Mouse (Mus musculus): Measurements from ENCODE around the gene Aqp8. TPM values are rescaled to one million over a fixed set of nuclear protein-coding genes. Genes with fewer than 3 reads are reported as not detected.

The Aqp8 gene
- polyA plus RNA-seq, 1 experiment from 2014 or later, result not detected

GRCm38 (mm10) chr7:123449676-123450075, 12.4 kb upstream of the Aqp8 start:
- Histone ChIP-seq H3K4me2 (replicated peaks) (no peak overlapping the region), H3K36me3 (no peaks in the 10 kb centered on the region), H3K27ac (no peak overlapping the region), H3K9me3 (no peaks in the 10 kb centered on the region), H3K9ac (replicated peaks) (no peak overlapping the region), H3K27me3 (no peaks in the 10 kb centered on the region), H3K4me3 (replicated peaks) (no peak overlapping the region), H3K4me1 (replicated peaks) (no peaks in the 10 kb centered on the region)
- ATAC-seq, result no peak
- WGBS, result 69% methylated on average over 10 of the region's 10 CpGs

DNA sequence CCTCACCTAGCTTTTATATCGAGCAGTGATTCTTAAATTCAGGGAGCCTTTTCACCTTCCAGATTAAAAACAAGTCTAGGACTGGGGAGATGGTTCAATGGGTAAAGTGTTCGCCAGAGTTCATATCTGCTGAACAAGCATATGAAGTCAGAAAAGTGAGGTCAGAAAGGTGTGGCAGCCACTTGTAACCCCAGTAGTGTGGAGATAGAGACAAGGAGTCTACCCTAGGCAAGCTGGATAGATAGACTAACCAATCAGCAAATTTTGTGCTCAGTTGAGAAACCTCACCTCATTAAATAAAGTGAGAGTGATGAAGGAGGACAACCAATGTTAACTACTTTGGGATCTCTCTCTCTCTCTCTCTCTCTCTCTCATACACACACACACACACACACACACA, 11.6 kb upstream of the Aqp8 start:
- H3K4me1 ChIP-seq (replicated peaks), result no peaks in the 10 kb centered on the region
- H3K27ac ChIP-seq, result no peak overlapping the region
- WGBS, result 90% methylated on average over 2 of the region's 2 CpGs
- no peak overlapping the region for H3K9ac ChIP-seq (replicated peaks)
- H3K4me3 ChIP-seq (replicated peaks), result no peak overlapping the region
- no peak overlapping the region for H3K4me2 ChIP-seq (replicated peaks)
- no peaks in the 10 kb centered on the region for H3K36me3 ChIP-seq
- ATAC-seq, result no peak
- H3K27me3 ChIP-seq, result no peaks in the 10 kb centered on the region
- no peaks in the 10 kb centered on the region for H3K9me3 ChIP-seq

DNA sequence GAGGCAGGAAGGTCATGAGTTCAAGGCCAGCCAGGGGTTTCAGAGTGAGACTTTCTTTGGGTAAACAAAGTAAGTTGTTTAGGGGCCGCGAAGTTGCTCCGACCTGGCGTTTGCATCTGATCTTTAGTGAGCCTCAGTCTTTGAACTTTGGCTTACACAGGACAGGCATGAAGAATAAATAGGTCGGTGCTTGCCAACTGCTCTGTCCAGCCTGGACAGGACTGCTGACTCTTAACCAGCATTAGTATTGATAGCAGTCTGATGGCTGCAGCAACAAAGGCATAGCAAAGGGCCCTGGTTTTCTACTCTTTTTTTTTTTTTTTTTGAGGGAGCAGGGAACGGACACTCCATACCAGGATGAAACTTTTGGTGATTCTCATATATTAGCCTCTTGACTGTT, 9.5 kb upstream of the Aqp8 start:
- ATAC-seq, result no peak
- Histone ChIP-seq H3K27ac (no peak overlapping the region), H3K4me1 (replicated peaks) (no peaks in the 10 kb centered on the region), H3K4me2 (replicated peaks) (no peak overlapping the region), H3K9me3 (no peaks in the 10 kb centered on the region), H3K27me3 (no peaks in the 10 kb centered on the region), H3K36me3 (no peaks in the 10 kb centered on the region), H3K9ac (replicated peaks) (no peak overlapping the region), H3K4me3 (replicated peaks) (no peak overlapping the region)
- WGBS, result 83% methylated on average over 6 of the region's 6 CpGs

DNA sequence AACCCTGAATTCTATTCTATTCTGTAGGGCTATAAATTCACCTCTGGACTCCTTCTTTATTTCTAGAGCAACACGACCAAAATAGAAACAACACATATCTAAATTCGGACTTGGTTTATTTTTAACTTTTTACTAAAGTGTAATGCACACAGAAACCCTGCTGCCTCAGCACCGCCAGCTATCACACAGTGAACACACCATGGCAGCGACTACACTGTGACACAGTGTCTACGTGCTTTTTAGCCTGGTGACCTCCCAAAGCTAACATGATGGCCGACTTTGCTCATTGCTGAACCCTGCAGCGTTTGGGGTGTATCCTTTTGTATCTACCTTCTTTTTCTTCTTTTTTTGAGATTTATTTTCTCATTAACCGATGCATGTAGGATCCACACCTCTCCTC, 9.0 kb upstream of the Aqp8 start:
- Histone ChIP-seq H3K4me1 (replicated peaks) (no peaks in the 10 kb centered on the region), H3K27ac (no peak overlapping the region), H3K4me3 (replicated peaks) (no peak overlapping the region), H3K36me3 (no peaks in the 10 kb centered on the region), H3K4me2 (replicated peaks) (no peak overlapping the region), H3K9ac (replicated peaks) (no peak overlapping the region), H3K9me3 (no peaks in the 10 kb centered on the region), H3K27me3 (no peaks in the 10 kb centered on the region)
- no peak for ATAC-seq
- 90% methylated on average over 8 of the region's 8 CpGs for WGBS

DNA sequence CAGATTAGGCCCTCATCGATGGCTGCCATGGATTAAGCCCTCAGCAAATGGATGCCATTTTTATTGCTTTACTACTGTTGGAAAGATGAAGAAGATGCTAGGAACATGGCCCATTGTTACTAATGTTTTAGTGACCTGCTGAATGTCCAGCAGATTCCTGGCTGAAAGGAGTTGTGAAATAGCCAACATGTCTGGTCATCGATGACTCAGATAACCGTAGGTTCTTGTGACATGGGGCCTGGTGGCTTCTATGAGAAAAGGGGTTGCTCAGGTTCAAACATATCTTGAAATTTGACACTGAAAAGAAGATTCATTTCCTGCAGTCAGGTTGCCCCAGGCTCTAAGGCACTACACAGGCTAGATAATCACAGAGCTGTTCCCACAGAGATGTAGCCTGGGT, 7.0 kb upstream of the Aqp8 start:
- Histone ChIP-seq H3K4me1 (replicated peaks) (no peaks in the 10 kb centered on the region), H3K9me3 (no peaks in the 10 kb centered on the region), H3K27me3 (no peaks in the 10 kb centered on the region), H3K9ac (replicated peaks) (no peak overlapping the region), H3K4me2 (replicated peaks) (no peak overlapping the region), H3K4me3 (replicated peaks) (no peak overlapping the region), H3K36me3 (no peaks in the 10 kb centered on the region), H3K27ac (no peak overlapping the region)
- WGBS, result 95% methylated on average over 3 of the region's 3 CpGs
- no peak for ATAC-seq

GRCm38 (mm10) chr7:123458309-123458708, 3.8 kb upstream of the Aqp8 start:
- H3K27me3 ChIP-seq, result no peaks in the 10 kb centered on the region
- H3K27ac ChIP-seq, result no peak overlapping the region
- H3K4me3 ChIP-seq (replicated peaks), result no peak overlapping the region
- no peak overlapping the region for H3K4me2 ChIP-seq (replicated peaks)
- H3K9ac ChIP-seq (replicated peaks), result no peak overlapping the region
- ATAC-seq, result no peak
- no peaks in the 10 kb centered on the region for H3K9me3 ChIP-seq
- no peaks in the 10 kb centered on the region for H3K4me1 ChIP-seq (replicated peaks)
- no peaks in the 10 kb centered on the region for H3K36me3 ChIP-seq
- WGBS, result 94% methylated on average over 4 of the region's 4 CpGs

DNA sequence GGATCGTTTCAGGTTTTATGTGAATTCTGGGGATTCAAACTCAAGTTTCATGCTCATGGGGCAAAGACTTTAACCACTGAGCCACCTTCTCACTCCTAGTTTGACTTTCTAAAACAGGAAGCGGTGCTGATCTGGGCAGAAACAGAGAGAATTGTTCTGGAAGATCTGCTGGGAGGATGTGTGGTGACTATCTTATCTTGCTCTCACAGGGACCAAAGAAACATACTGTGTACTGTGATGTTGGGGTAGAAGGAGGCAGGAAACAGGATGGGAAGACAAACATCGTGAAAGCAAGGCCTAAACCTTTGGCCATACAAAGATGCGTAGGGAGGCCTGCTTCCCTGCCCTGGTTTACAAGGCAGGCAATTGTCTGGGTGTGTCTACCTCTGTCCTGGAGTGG, 2.8 kb upstream of the Aqp8 start:
- no peak for ATAC-seq
- no peak overlapping the region for H3K9ac ChIP-seq (replicated peaks)
- H3K4me2 ChIP-seq (replicated peaks), result no peak overlapping the region
- H3K36me3 ChIP-seq, result no peaks in the 10 kb centered on the region
- H3K27me3 ChIP-seq, result no peaks in the 10 kb centered on the region
- H3K4me3 ChIP-seq (replicated peaks), result no peak overlapping the region
- H3K9me3 ChIP-seq, result no peaks in the 10 kb centered on the region
- H3K4me1 ChIP-seq (replicated peaks), result no peaks in the 10 kb centered on the region
- no peak overlapping the region for H3K27ac ChIP-seq
- WGBS, result 82% methylated on average over 4 of the region's 4 CpGs

GRCm38 (mm10) chr7:123461316-123461715, 775 bp upstream of the Aqp8 start:
- no peak for ATAC-seq

DNA sequence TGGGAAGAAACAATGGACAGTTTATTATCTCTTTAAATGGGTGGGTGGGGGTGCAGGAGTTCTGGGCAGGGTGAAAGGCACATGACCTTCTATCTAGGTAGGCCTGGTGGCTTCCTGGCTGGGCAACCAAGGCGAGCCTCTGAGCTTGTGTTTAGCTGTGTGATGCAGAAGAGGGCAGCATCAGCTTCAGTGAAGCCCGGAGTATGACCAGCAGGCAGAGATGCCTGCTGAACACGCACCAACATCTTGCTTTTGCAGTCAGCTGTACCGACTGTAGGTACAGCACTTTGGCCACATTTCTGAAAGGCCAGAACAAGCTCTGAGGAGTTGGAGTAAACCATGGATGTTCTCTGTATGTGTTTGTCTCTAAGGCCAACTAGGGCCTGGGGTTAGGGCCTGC, 1.5 kb downstream of the Aqp8 start:
- ATAC-seq, result no peak
- H3K9ac ChIP-seq (replicated peaks), result no peak overlapping the region
- H3K36me3 ChIP-seq, result no peaks in the 10 kb centered on the region
- 81% methylated on average over 4 of the region's 4 CpGs for WGBS
- no peaks in the 10 kb centered on the region for H3K4me1 ChIP-seq (replicated peaks)
- H3K4me3 ChIP-seq (replicated peaks), result no peak overlapping the region
- no peak overlapping the region for H3K4me2 ChIP-seq (replicated peaks)
- H3K27ac ChIP-seq, result no peak overlapping the region
- no peaks in the 10 kb centered on the region for H3K27me3 ChIP-seq
- H3K9me3 ChIP-seq, result no peaks in the 10 kb centered on the region

More at GRCm38 (mm10) chr7:123461316-123461715, 775 bp upstream of the Aqp8 start:
- Histone ChIP-seq H3K9me3 (no peaks in the 10 kb centered on the region), H3K27ac (no peak overlapping the region), H3K27me3 (no peaks in the 10 kb centered on the region), H3K9ac (replicated peaks) (no peak overlapping the region), H3K4me3 (replicated peaks) (no peak overlapping the region), H3K4me2 (replicated peaks) (no peak overlapping the region), H3K4me1 (replicated peaks) (no peaks in the 10 kb centered on the region), H3K36me3 (no peaks in the 10 kb centered on the region)
- WGBS, result 74% methylated on average over 4 of the region's 4 CpGs

- WGBS, result 31% methylated on average over 6 of the region's 6 CpGs
- Histone ChIP-seq H3K27me3 (no peaks in the 10 kb centered on the region), H3K4me1 (replicated peaks) (no peaks in the 10 kb centered on the region), H3K27ac (no peak overlapping the region), H3K36me3 (no peaks in the 10 kb centered on the region), H3K9ac (replicated peaks) (no peak overlapping the region), H3K9me3 (no peaks in the 10 kb centered on the region), H3K4me3 (replicated peaks) (no peak overlapping the region), H3K4me2 (replicated peaks) (no peak overlapping the region)
- ATAC-seq, result peak; percentile 77
Observed at GRCm38 (mm10) chr7:123465692-123466387, 3.7 kb downstream of the Aqp8 start.

GRCm38 (mm10) chr7:123467961-123468360, 5.9 kb downstream of the Aqp8 start:
- no peaks in the 10 kb centered on the region for H3K4me1 ChIP-seq (replicated peaks)
- no peak overlapping the region for H3K27ac ChIP-seq
- H3K4me3 ChIP-seq (replicated peaks), result no peak overlapping the region
- 98% methylated on average over 1 of the region's 1 CpGs for WGBS
- ATAC-seq, result no peak
- H3K4me2 ChIP-seq (replicated peaks), result no peak overlapping the region
- no peak overlapping the region for H3K9ac ChIP-seq (replicated peaks)
- no peaks in the 10 kb centered on the region for H3K36me3 ChIP-seq
- peaks cover 3% of the 10 kb centered on the region for H3K9me3 ChIP-seq
- no peaks in the 10 kb centered on the region for H3K27me3 ChIP-seq

GRCm38 (mm10) chr7:123487703-123488102, 25.6 kb downstream of the Aqp8 start:
- Histone ChIP-seq H3K9ac (replicated peaks) (no peak overlapping the region), H3K4me1 (replicated peaks) (no peaks in the 10 kb centered on the region), H3K27ac (no peak overlapping the region), H3K9me3 (no peaks in the 10 kb centered on the region), H3K4me3 (replicated peaks) (no peak overlapping the region), H3K4me2 (replicated peaks) (no peak overlapping the region), H3K36me3 (peaks cover 55% of the 10 kb centered on the region), H3K27me3 (no peaks in the 10 kb centered on the region)
- 86% methylated on average over 5 of the region's 5 CpGs for WGBS
- no peak for ATAC-seq
